Mouse (Mus musculus): ENCODE measurements around the gene Nars2. TPM values are rescaled to one million over a fixed set of nuclear protein-coding genes. Genes with fewer than 3 reads are reported as not detected.
A peak's percentile ranks its signal among the peaks of the same experiment; 100 is the strongest.
"Not testable (repeated sequence)": the region's sequence is repeated elsewhere in the genome, so short reads cannot be mapped to it uniquely, and the experiment has no call there.

Gene Nars2
- 10 to 100 TPM; 19.6 to 20.3 TPM for total RNA-seq (2021)

- intact Hi-C loops (cut with DNase I) = no loop called here
- DNase-seq (ENCODE audit: low spot score) = peak; percentile 85
These were observed at the start of gene Nars2 for GRCm38 (mm10) chr7:96951281-96952051. TSS of gene Nars2 (plus strand) at chr7:96951505.

DNA sequence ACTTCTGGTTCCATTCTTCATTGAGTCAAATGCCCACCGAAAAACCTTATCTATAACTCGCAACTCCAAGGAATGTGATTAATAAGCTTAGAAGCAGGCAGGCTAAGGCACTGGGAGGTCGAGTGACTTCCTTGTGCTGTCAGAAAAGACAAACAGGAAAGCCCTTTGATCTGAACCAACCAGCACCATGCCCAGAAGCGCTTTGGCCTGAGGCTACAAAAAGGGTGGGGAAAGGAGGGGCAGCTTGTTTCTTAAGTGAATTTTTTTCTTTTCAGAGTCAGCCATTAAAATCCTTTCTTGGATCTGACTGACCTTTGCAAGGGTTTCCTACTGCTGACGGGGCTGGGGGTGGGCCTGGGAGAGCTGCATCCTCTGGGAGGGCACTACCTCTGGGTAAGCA, 49.1 kb upstream of the Nars2 start:
- intact Hi-C loops (cut with DNase I) = no loop called here
- DNase-seq (ENCODE audit: low spot score) = no peak

DNA sequence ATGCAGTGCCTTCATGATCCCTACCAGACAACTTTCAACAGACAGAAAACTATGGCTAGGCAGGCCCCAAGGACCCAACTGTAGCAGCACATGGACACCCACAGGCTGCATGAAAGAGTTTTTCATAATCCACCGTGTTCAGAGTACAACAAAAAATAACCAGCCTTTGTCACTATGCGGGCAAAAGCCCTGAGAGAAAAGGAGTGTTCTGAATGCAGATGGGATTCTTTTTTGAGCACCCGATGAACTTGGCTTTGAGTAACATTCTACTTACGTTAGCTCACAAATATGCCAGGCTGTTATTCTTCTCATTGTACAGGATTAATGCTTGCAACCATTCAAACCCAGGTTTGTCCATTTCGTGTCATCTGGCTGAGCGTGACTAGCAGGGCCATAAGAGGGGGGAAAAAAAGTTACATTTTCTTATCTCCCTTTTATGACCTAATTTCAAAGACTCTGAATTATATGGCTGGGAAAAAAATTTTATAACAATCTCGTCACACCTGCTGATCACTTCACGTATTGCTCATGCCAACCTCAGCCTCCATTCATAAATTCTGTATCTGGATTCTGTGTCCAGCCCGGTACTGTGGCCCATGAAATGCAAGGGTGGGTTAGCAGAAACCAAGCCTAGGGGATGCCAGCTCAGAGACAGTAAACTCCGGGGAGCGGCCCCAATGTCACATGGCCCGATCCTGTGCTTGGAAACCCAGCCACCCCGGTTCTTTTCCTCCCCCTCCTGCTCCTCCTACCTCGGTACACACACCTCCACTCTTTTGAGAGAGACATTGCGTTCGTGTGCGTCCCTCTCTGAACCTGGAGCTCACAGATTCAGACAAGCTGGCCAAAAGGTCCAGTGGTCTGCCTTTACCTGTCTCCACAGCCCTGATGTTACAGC, 48.0 kb upstream of the Nars2 start:
- DNase-seq (ENCODE audit: low spot score) = no peak
- intact Hi-C loops (cut with DNase I) = no loop called here

- intact Hi-C loops (cut with DNase I) = no loop called here
- DNase-seq (ENCODE audit: low spot score) = no peak
These were observed 46.9 kb upstream of the Nars2 start for GRCm38 (mm10) chr7:96904442-96904841.

GRCm38 (mm10) chr7:96904936-96905335, 46.4 kb upstream of the Nars2 start:
- intact Hi-C loops (cut with DNase I) = no loop called here
- no peak for DNase-seq (ENCODE audit: low spot score)

DNA sequence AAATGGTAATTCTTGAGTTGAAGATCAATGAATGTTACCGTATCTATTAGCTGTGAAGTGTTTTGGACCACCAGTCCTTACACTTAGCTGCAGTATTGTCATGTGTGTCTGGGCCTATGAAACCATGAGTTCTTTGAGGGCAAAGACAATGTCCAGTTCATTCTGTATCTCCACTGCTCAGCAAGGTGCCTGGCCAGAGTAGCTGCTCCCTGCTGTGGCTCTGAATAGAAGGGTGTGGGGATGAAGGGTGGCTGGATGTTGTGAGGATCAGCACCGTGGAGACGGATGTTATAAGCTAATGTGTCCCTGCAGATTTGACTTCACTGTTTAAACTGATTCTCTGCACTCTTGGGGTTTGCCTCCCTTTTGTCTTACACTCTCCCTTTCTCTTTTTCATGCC, 45.9 kb upstream of the Nars2 start:
- intact Hi-C loops (cut with DNase I) = no loop called here
- no peak for DNase-seq (ENCODE audit: low spot score)

DNA sequence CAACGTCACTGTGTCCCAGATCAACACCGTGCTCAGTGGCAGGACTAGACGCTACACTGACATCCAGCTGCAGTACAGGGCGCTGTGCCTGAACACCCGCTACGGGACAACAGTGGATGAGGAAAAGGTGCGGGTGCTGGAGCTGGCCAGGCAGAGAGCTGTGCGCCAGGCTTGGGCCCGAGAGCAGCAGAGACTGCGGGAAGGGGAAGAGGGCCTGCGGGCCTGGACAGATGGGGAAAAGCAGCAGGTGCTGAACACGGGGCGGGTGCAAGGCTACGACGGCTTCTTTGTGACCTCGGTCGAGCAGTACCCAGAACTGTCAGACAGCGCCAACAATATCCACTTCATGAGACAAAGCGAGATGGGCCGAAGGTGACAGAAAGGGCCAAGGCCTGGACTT, 45.1 kb upstream of the Nars2 start:
- intact Hi-C loops (cut with DNase I) = no loop called here
- no peak for DNase-seq (ENCODE audit: low spot score)

DNA sequence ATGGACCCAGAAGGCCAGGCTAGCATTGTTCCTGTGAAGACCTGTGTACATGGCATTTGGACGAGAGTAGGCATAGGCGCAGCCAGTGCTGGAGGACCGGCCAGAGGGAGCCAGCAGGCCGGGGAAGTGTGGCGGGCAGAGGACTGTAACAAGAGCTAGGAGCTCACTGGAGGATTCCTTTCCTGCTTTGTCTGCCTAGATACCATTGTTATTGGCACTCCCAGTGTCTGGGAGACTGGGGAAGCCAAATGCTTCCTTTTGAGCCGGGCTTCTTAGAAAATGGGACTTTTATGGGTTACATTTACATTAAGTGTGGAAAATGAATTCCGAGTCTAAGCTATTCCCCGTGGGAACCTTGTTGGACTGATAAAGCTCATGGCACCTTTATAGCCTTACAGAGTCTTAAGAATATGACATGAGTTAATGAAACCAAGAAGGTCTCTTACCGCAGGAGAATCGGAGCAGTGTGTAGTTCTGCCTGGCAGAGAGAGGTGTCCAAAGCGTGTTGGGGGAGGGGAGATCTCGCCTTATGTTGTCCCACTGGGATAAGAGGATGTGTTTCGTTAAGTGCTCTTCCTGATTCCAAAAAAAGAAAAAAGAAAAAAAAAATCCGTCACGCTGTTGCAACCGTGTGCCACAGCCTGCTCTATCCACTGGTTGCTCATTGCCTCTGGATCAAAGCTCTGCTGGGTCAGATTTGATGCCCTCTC, 43.2 kb upstream of the Nars2 start:
- DNase-seq (ENCODE audit: low spot score) = no peak
- intact Hi-C loops (cut with DNase I) = no loop called here

- intact Hi-C loops (cut with DNase I) = loop anchor here (10.0 kb wide), 2 partner anchors 285 to 1045 kb away; no protein-coding TSS in a partner anchor
- DNase-seq (ENCODE audit: low spot score) = no peak
These were observed 41.4 kb upstream of the Nars2 start for GRCm38 (mm10) chr7:96909856-96910255.

- DNase-seq (ENCODE audit: low spot score) = no peak
- intact Hi-C loops (cut with DNase I) = loop anchor here (10.0 kb wide), 2 partner anchors 286 to 1046 kb away; no protein-coding TSS in a partner anchor
These were observed 40.9 kb upstream of the Nars2 start for GRCm38 (mm10) chr7:96910310-96910960.

DNA sequence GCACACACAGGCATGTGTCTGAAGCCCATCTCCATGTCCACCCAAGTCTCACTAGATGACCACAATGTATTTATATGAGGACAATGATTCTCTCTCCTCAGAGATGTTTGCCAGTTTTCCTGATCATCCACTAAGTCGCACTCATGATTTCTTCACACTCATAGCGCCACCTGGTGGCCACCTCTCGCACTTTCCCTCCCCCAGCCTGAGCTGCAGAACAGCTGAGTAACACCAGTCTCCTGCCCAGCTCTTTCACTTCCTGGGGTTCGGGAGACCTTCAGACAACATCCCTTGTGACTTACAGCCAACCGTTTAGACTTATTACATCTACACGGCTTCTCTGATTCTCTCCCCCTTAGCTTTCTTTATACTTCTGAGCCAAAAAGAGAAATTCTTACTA, 37.3 kb upstream of the Nars2 start:
- intact Hi-C loops (cut with DNase I) = loop anchor here (1.0 to 10.0 kb wide), 5 partner anchors 136 to 1425 kb away; no protein-coding TSS in a partner anchor
- peak; percentile 42 for DNase-seq (ENCODE audit: low spot score)

- intact Hi-C loops (cut with DNase I) = loop anchor here (1.0 to 10.0 kb wide), 5 partner anchors 291 to 1427 kb away; no protein-coding TSS in a partner anchor
- DNase-seq (ENCODE audit: low spot score) = no peak
These were observed 35.7 kb upstream of the Nars2 start for GRCm38 (mm10) chr7:96915452-96916105.

DNA sequence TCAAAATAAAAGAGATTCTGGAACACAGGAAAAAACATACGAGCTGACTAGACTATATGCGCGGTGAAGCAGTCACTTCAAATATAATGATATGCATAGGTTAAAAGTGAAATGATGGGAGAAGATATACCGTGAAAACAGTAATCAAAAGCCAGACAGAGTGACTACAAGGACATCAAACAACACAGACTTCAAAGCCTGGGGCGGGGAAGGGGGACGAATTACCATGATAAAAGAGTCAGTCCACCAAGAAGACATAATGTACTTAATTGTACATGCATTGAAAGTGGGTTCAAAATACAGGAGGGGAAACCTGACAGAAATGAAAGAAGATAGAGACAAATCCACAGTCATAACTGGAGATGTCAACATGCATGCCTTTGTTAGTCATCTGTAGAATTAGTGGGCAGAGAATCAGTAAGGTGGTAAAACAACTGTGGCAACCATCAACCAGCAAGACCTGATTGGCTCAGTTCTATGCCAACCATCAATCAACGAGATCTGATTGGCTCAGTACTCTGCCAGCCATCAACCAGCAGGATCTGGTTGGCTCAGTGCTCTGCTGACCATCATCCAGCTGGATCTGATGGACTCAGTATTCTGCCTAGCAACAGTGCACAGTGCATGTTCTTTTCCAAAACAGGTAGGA, 30.7 kb upstream of the Nars2 start:
- intact Hi-C loops (cut with DNase I) = no loop called here
- DNase-seq (ENCODE audit: low spot score) = no peak

- DNase-seq (ENCODE audit: low spot score) = no peak
- intact Hi-C loops (cut with DNase I) = no loop called here
These were observed 28.4 kb upstream of the Nars2 start for GRCm38 (mm10) chr7:96922927-96923326.

DNA sequence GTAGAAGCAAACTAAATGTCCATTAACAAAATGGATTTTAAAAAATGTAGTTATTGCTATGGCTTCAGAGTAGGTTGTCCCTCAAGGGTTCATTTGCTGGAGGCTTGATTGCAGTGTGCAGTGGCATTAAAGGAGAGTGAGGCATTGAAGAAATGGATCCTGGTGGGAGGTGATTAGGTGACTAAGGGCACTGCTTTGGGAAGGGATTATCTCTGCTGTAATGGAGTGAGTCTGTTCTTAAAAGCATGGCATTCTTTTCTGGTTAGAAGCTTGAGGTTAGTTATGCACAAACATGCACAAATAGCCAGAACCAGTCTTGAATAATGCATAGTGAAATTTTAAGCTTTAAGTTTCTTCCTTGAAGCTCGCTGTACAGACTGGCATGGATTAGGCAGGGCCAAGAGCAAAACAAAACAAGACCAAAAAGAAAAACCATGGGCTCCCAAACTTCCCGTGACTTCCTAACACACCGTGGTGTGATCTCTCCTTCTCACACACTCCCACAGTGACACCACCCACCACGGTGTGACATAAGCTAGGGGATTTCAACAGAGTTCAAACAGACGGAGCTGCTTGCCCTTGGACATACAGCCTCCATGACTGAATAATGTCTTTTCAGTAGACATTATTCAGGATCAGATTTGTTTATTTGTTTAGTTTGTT, 7.5 kb upstream of the Nars2 start:
- intact Hi-C loops (cut with DNase I) = no loop called here
- no peak for DNase-seq (ENCODE audit: low spot score)

- intact Hi-C loops (cut with DNase I) = not testable (repeated sequence)
These were observed 4.8 kb upstream of the Nars2 start for GRCm38 (mm10) chr7:96946501-96946900.

DNA sequence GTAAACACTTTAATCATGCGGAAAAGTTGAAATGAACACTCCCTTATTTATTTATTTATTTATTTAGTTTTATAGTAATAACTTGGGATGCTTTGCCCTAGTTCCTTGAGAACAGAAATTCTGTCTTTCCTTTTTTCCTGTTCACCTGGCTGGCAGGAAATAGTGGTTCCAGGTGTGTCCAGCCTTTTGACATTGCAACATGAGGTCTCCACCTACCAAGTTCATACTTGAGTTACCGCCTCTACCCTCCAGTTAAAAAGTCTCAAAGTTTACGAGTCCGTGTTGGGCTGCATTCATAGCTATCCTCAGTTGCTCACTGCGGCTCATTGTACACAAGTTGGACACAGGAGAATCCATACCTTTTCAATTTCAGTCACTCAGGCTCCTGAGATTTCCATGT, 789 bp downstream of the Nars2 start:
- intact Hi-C loops (cut with DNase I) = no loop called here

More at GRCm38 (mm10) chr7:96946501-96946900, 4.8 kb upstream of the Nars2 start:
- not testable (repeated sequence) for DNase-seq (ENCODE audit: low spot score)

GRCm38 (mm10) chr7:96959168-96959567, 7.9 kb downstream of the Nars2 start:
- no peak for DNase-seq (ENCODE audit: low spot score)
- intact Hi-C loops (cut with DNase I) = no loop called here

More for the DNA sequence above, 789 bp downstream of the Nars2 start:
- DNase-seq (ENCODE audit: low spot score) = no peak
